Comparison of ENCODE assay signal across 10 mouse cellular contexts in the genomic region with DNA sequence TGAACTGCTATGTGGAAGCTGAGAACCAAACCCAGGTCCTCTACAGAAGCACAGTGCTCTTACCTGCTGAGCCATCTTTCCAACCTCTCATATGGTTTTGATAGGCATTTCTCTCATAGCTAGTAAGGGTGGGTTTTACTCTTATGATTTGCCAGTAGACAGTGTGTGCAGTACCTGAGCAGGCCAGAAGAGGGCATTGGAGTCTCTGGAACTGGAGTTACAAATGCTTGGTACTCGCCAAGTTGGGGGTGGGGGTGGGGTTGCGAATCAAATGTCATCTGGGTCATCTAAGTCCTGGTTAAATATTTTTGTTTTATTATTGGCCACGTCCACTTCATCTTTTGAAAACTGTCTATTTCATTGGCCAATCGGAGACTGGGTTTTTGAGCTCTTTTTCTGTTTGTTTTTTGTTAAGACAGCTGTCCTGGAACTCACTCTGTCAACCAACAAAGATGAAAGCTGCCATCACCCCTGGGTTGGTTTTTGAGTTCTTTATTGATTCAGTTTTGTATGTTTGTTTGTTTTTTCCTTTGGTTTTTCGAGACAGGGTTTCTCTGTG. TPM values are rescaled to one million over a fixed set of nuclear protein-coding genes. Genes with fewer than 3 reads are reported as not detected.
DNase-seq lines count a peak whose midpoint lies in the region; ATAC-seq lines count a peak whose summit lies in the region.
"Had no signal": no experiment of that assay in that cellular context is flagged by ENCODE, and none has a peak within 500 bp of the region (broad histone marks: within the 10 kb centered on the region; RNA-seq: fewer than 3 reads in every experiment).

No protein-coding gene starts in this region.

- H3K4me3 ChIP-seq in heart, embryonic 12.5 days: no peak overlapping the region
- H3K4me3 ChIP-seq: erythroblast, embryonic 14.5 days; liver, embryonic 15.5 days had no signal

- H3K27me3 ChIP-seq in heart, embryonic 12.5 days (replicated peaks): no peaks in the 10 kb centered on the region
- H3K27me3 ChIP-seq: liver, embryonic 15.5 days had no signal

- H3K9me3 ChIP-seq in heart, embryonic 12.5 days (replicated peaks): no peaks in the 10 kb centered on the region
- H3K9me3 ChIP-seq: liver, embryonic 15.5 days had no signal

- H3K36me3 ChIP-seq in heart, embryonic 12.5 days: peaks cover 36% of the 10 kb centered on the region

- 60% methylated on average over 5 of the region's 5 CpGs for whole genome bisulfite sequencing in heart, embryonic 12.5 days

- no peak for ATAC-seq in heart, embryonic 12.5 days (ENCODE audit: insufficient number of reproducible peaks, low FRiP score)

- H3K27ac ChIP-seq in heart, embryonic 12.5 days (ENCODE audit: poor library complexity, severe bottlenecking): no peak overlapping the region
- H3K27ac ChIP-seq: liver, embryonic 15.5 days had no signal

- peak; percentile 49 to 83 for DNase-seq in heart, adult 18-20 months
- peak; percentile 82 for DNase-seq in 416B (ENCODE audit: low read depth)
- peak; percentile 35 for DNase-seq in Muller cell, postnatal 12 days (ENCODE audit: inconsistent ontology term)
- peak; percentile 62 for DNase-seq in embryo, embryonic 9.5 days (ENCODE audit: extremely low spot score)
- DNase-seq in layer of hippocampus, postnatal 10 days (ENCODE audit: low spot score in 2 of 2): peak; percentile 84 to 85
- DNase-seq in naive thymus-derived CD4-positive, alpha-beta T cell, adult 2 months (ENCODE audit: low read depth): peak; percentile 86
- DNase-seq in thymus, postnatal 4 days: peak; percentile 94

- H3K9ac ChIP-seq in heart, embryonic 12.5 days: no peak overlapping the region
- H3K9ac ChIP-seq: liver, embryonic 15.5 days had no signal

- no peak overlapping the region for H3K4me2 ChIP-seq in heart, embryonic 12.5 days
- H3K4me2 ChIP-seq: liver, embryonic 15.5 days had no signal

- H3K4me1 ChIP-seq in heart, embryonic 12.5 days (replicated peaks): peaks cover 18% of the 10 kb centered on the region

RNA-seq across cellular contexts. Expression of a gene that starts 21.9 kb away (rescaled TPM):
- total RNA-seq in heart, adult 18-20 months (2021): 10 to 100 TPM; 13.4 to 14.1 TPM
- polyA plus RNA-seq in heart, embryonic 12.5 days (2016; fragmentation: Nextera tagmentation; extraction: Ambion mirVana): 11.0 and 11.4 TPM in 2 replicates
- 10 to 100 TPM; 13.3 TPM for total RNA-seq in layer of hippocampus, postnatal 10 days (2021)

RNA-seq across cellular contexts. Expression of a gene that starts 22.0 kb away (rescaled TPM):
- total RNA-seq in heart, adult 18-20 months (2021): 1,000 to 10,000 TPM; 1,625 to 1,638 TPM
- 840 and 852 TPM in 2 replicates for polyA plus RNA-seq in heart, embryonic 12.5 days (2016; fragmentation: Nextera tagmentation; extraction: Ambion mirVana)
- total RNA-seq in layer of hippocampus, postnatal 10 days (2021): 100 to 1,000 TPM; 760 to 831 TPM

RNA-seq across cellular contexts. Expression of a gene that starts 22.9 kb away (rescaled TPM):
- under 1 TPM in 1 of 2 experiments, not detected in 1; 0.23 TPM for total RNA-seq in heart, adult 18-20 months (2021)
- 0.28 and 0.67 TPM in 2 replicates for polyA plus RNA-seq in heart, embryonic 12.5 days (2016; fragmentation: Nextera tagmentation; extraction: Ambion mirVana)
- total RNA-seq in layer of hippocampus, postnatal 10 days (2021): under 1 TPM in 1 of 2 experiments, not detected in 1; 0.27 TPM

RNA-seq across cellular contexts. Expression of a gene that starts 29.3 kb away (rescaled TPM):
- 10 to 100 TPM; 50.9 to 54.5 TPM for total RNA-seq in heart, adult 18-20 months (2021)
- polyA plus RNA-seq in heart, embryonic 12.5 days (2016; fragmentation: Nextera tagmentation; extraction: Ambion mirVana): 41.8 and 49.3 TPM in 2 replicates
- total RNA-seq in layer of hippocampus, postnatal 10 days (2021): 10 to 100 TPM; 82.6 to 87.9 TPM

Comparison
In these comparisons a context has a peak if more than half of its experiments do, and no peak if none do; other contexts are left out.
1. DNase-seq: peak in every context shown above with its lines; median percentile 94 in thymus, postnatal 4 days; 86 in naive thymus-derived CD4-positive, alpha-beta T cell, adult 2 months; 84 in layer of hippocampus, postnatal 10 days; 82 in 416B; 66 in heart, adult 18-20 months; 62 in embryo, embryonic 9.5 days; 35 in Muller cell, postnatal 12 days.